In genomic region chr6:88937971-88938663, GRCm38 (mm10) we compare ENCODE assay signal across 8 mouse cellular contexts. TPM values are rescaled to one million over a fixed set of nuclear protein-coding genes. Genes with fewer than 3 reads are reported as not detected.
DNase-seq lines count a peak whose midpoint lies in the region; ATAC-seq lines count a peak whose summit lies in the region.

No protein-coding gene starts in this region.

- H3K27me3 ChIP-seq in hindbrain, embryonic 13.5 days, result 0 out of 2 replicates have a peak, but pooled peaks cover 8% of the 10 kb centered on the region
- H3K27me3 ChIP-seq in intestine, embryonic 15.5 days (replicated peaks), result no peaks in the 10 kb centered on the region

- peak overlapping the region; percentile 91 for H3K27ac ChIP-seq in hindbrain, embryonic 13.5 days
- no peak overlapping the region for H3K27ac ChIP-seq in intestine, embryonic 15.5 days

- H3K4me2 ChIP-seq in hindbrain, embryonic 13.5 days, result no peak overlapping the region
- H3K4me2 ChIP-seq in intestine, embryonic 15.5 days (replicated peaks), result no peak overlapping the region

- peaks cover 95% of the 10 kb centered on the region for H3K4me1 ChIP-seq in hindbrain, embryonic 13.5 days (replicated peaks)
- peaks cover 15% of the 10 kb centered on the region for H3K4me1 ChIP-seq in intestine, embryonic 15.5 days (replicated peaks)

- DNase-seq in heart, postnatal 4 days, result peak; percentile 4
- DNase-seq in heart, adult 18-20 months, result no peak
- DNase-seq in embryo, embryonic 10.5 days (ENCODE audit: low spot score), result peak; percentile 75
- peak; percentile 63 for DNase-seq in retina, embryonic 14.5 days (ENCODE audit: low spot score)
- no peak for DNase-seq in gastrocnemius, postnatal 4 days (ENCODE audit: low spot score in 2 of 2)

- WGBS in hindbrain, embryonic 13.5 days, result 13% methylated on average over 4 of the region's 4 CpGs
- WGBS in intestine, embryonic 15.5 days, result 43% methylated on average over 4 of the region's 4 CpGs

- H3K36me3 ChIP-seq in hindbrain, embryonic 13.5 days, result no peaks in the 10 kb centered on the region
- H3K36me3 ChIP-seq in intestine, embryonic 15.5 days, result no peaks in the 10 kb centered on the region

- H3K9ac ChIP-seq in hindbrain, embryonic 13.5 days, result peak overlapping the region; percentile 51
- H3K9ac ChIP-seq in intestine, embryonic 15.5 days, result no peak overlapping the region

- H3K4me3 ChIP-seq in hindbrain, embryonic 13.5 days, result no peak overlapping the region
- H3K4me3 ChIP-seq in intestine, embryonic 15.5 days (replicated peaks), result no peak overlapping the region

- H3K9me3 ChIP-seq in hindbrain, embryonic 13.5 days, result no peaks in the 10 kb centered on the region
- no peaks in the 10 kb centered on the region for H3K9me3 ChIP-seq in intestine, embryonic 15.5 days

- peak; percentile 64 for ATAC-seq in hindbrain, embryonic 13.5 days (ENCODE audit: low FRiP score)
- no peak for ATAC-seq in intestine, embryonic 15.5 days
- ATAC-seq in monocyte, adult 5-6 weeks (replicated peaks; ENCODE audit: insufficient number of reproducible peaks, low FRiP score, low TSS enrichment, poor library complexity, severe bottlenecking), result no peak

RNA-seq across cellular contexts. Expression of gene Tpra1, which starts 36.1 kb away (rescaled TPM):
- 10 to 100 TPM; 29.7 to 30.8 TPM for total RNA-seq in heart, postnatal 4 days (2021)
- 10 to 100 TPM; 35.0 to 37.1 TPM for total RNA-seq in heart, adult 18-20 months (2021)
- 73.6 and 78.8 TPM in 2 replicates for polyA plus RNA-seq in hindbrain, embryonic 13.5 days (2015; fragmentation: Nextera tagmentation; extraction: Ambion mirVana)
- 62.2 and 72.1 TPM in 2 replicates for polyA plus RNA-seq in intestine, embryonic 15.5 days (2015; fragmentation: Nextera tagmentation; extraction: Ambion mirVana)
- 10 to 100 TPM; 23.4 to 27.2 TPM for total RNA-seq in gastrocnemius, postnatal 4 days (2021)
- 24.4 to 70.1 TPM (median 35.2 TPM) in 3 replicates for total RNA-seq in monocyte, adult 5-6 weeks (2017)

RNA-seq across cellular contexts. Expression of gene Mcm2, which starts 39.5 kb away (rescaled TPM):
- total RNA-seq in heart, postnatal 4 days (2021), result 100 to 1,000 TPM in 1 of 2 experiments, 10 to 100 TPM in 1; 86.1 to 103 TPM
- 1 to 10 TPM; 4.7 to 5.6 TPM for total RNA-seq in heart, adult 18-20 months (2021)
- 43.0 and 43.7 TPM in 2 replicates for polyA plus RNA-seq in hindbrain, embryonic 13.5 days (2015; fragmentation: Nextera tagmentation; extraction: Ambion mirVana)
- polyA plus RNA-seq in intestine, embryonic 15.5 days (2015; fragmentation: Nextera tagmentation; extraction: Ambion mirVana), result 106 and 107 TPM in 2 replicates
- 10 to 100 TPM; 37.2 to 44.3 TPM for total RNA-seq in gastrocnemius, postnatal 4 days (2021)
- 10.9 to 27.9 TPM (median 20.2 TPM) in 3 replicates for total RNA-seq in monocyte, adult 5-6 weeks (2017)

Comparison
In these comparisons a context has a peak if more than half of its experiments do, and no peak if none do; other contexts are left out.
1. DNase-seq: peak in heart, postnatal 4 days (single experiment), embryo, embryonic 10.5 days (single experiment) and retina, embryonic 14.5 days (single experiment); none in heart, adult 18-20 months (0 of 2) and gastrocnemius, postnatal 4 days (0 of 2).